Mouse (Mus musculus) left cerebral cortex, adult 18-20 months (tissue): ENCODE measurements around the gene Gm10428. TPM values are rescaled to one million over a fixed set of nuclear protein-coding genes. Genes with fewer than 3 reads are reported as not detected.
A peak's percentile ranks its signal among the peaks of the same experiment; 100 is the strongest.

Experiments
- DNase-seq, 2 experiments: peaks; one replicate each; pipeline ENCODE4 v3.0.0; 2021 to 2022; ENCODE audit warnings: low spot score in 2 of 2, mixed read lengths in 1 of 2
- total RNA-seq, 2 experiments: library from RNA; stranded (reverse); gene quantifications; 2 replicates each; pipeline ENCODE4 v1.2.3; 2021

Gene Gm10428
- total RNA-seq, 2 experiments from 2014 or later: not detected

DNA sequence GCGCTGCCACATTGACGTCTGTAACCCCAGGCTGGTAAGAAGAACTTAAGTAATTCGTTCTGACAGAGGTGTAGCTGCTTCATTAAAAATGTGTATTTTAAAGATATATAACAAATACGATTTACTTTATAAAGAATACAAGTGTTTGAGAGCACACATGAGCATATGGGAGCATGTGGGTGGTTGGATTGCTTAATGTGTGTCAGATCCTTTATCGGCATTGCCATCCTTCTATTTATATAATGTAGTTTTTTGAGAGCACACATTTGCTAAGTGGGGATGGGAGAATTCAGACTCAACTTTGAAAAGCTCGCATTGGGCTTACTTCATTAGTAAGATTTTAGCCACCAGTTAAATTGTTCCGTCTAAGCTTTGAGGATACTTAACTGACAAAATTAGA is 23.6 kb downstream of the Gm10428 start:
- peak in 1 of 2 experiments; percentile 11 for DNase-seq

- peak; percentile 91 to 92 for DNase-seq
These were observed 36.2 kb downstream of the Gm10428 start, which contains the start of gene Zfp286 for GRCm38 (mm10) chr11:62788935-62789616. Gene Zfp286 (minus strand): TSS chr11:62789462.

GRCm38 (mm10) chr11:62789617-62789936 is 36.7 kb downstream of the Gm10428 start:
- DNase-seq: no peak

Other genes starting within 250 kb of the Gm10428 start
- gene Cenpv, start 213.8 kb upstream of the Gm10428 start, total RNA-seq: 10 to 100 TPM; 34.7 to 36.9 TPM
- 1,000 to 10,000 TPM; 1,699 to 1,805 TPM for gene Ubb, start 201.9 kb upstream of the Gm10428 start, total RNA-seq
- 10 to 100 TPM; 21.1 to 21.2 TPM for gene Trpv2, start 178.6 kb upstream of the Gm10428 start, total RNA-seq
- 10 to 100 TPM; 24.2 to 28.0 TPM for gene Lrrc75a, start 104.6 kb upstream of the Gm10428 start, total RNA-seq
- 10 to 100 TPM; 23.7 to 24.0 TPM for gene Mmgt2, start 104.4 kb upstream of the Gm10428 start, total RNA-seq
- gene Zfp287, start 21.2 kb upstream of the Gm10428 start, total RNA-seq: 10 to 100 TPM; 16.8 to 17.2 TPM
- 10 to 100 TPM; 17.8 to 19.5 TPM for gene Zfp286, start 36.4 kb downstream of the Gm10428 start, total RNA-seq
- gene Trim16, start 67.1 kb downstream of the Gm10428 start, total RNA-seq: 1 to 10 TPM; 2.4 to 2.6 TPM
- gene Fbxw10, start 94.0 kb downstream of the Gm10428 start, total RNA-seq: under 1 TPM; 0.47 to 0.74 TPM
- 10 to 100 TPM; 34.8 to 36.7 TPM for gene Tvp23b, start 126.4 kb downstream of the Gm10428 start, total RNA-seq
- gene Cdrt4, start 198.1 kb downstream of the Gm10428 start, total RNA-seq: not detected